Mouse (Mus musculus): ENCODE measurements at regions not wholly inside any gene's neighbourhood (a gene's known extent, or its start where the extent isn't known, plus 50 kb on each side); places are given as distances from the start of the nearest gene placed in this dataset.
"Not testable (repeated sequence)": the region's sequence is repeated elsewhere in the genome, so short reads cannot be mapped to it uniquely, and the experiment has no call there.

- intact Hi-C loops (cut with DNase I): no loop called here
Measured at GRCm38 (mm10) chr15:5607533-5607932, 363.5 kb upstream of the Ptger4 start.

GRCm38 (mm10) chr15:5623021-5623420 lies 379.0 kb upstream of the Ptger4 start:
- intact Hi-C loops (cut with DNase I): no loop called here
- no peak for DNase-seq

More at GRCm38 (mm10) chr15:5607533-5607932, 363.5 kb upstream of the Ptger4 start:
- peak in 1 of 2 experiments; percentile 3 for DNase-seq

- intact Hi-C loops (cut with DNase I): no loop called here
- DNase-seq: no peak
Measured at GRCm38 (mm10) chr15:5625367-5625766, 381.4 kb upstream of the Ptger4 start.

- intact Hi-C loops (cut with DNase I): no loop called here
- no peak for DNase-seq
Measured at GRCm38 (mm10) chr15:5646673-5647072, 402.7 kb upstream of the Ptger4 start.

GRCm38 (mm10) chr15:5658796-5659195 lies 414.8 kb upstream of the Ptger4 start:
- DNase-seq: no peak
- intact Hi-C loops (cut with DNase I): no loop called here

- DNase-seq: no peak
- intact Hi-C loops (cut with DNase I): no loop called here
Measured at GRCm38 (mm10) chr15:5660819-5661218, 416.8 kb upstream of the Ptger4 start.

- DNase-seq: no peak
- intact Hi-C loops (cut with DNase I): no loop called here
Measured at GRCm38 (mm10) chr15:5671781-5672180, 427.8 kb upstream of the Ptger4 start.

- no peak for DNase-seq
- intact Hi-C loops (cut with DNase I): no loop called here
Measured at GRCm38 (mm10) chr15:5676704-5677103, 432.7 kb upstream of the Ptger4 start.

- DNase-seq: no peak
- intact Hi-C loops (cut with DNase I): no loop called here
Measured at GRCm38 (mm10) chr15:5693810-5694209, 449.8 kb upstream of the Ptger4 start.

- DNase-seq: no peak
- intact Hi-C loops (cut with DNase I): no loop called here
Measured at GRCm38 (mm10) chr15:5695015-5695414, 451.0 kb upstream of the Ptger4 start.

- intact Hi-C loops (cut with DNase I): no loop called here
- no peak for DNase-seq
Measured at GRCm38 (mm10) chr15:5708454-5708853, 464.5 kb upstream of the Ptger4 start.

- intact Hi-C loops (cut with DNase I): no loop called here
- no peak for DNase-seq
Measured at GRCm38 (mm10) chr15:5740658-5741057, 496.7 kb upstream of the Ptger4 start.

GRCm38 (mm10) chr15:5743893-5744292 lies 499.9 kb upstream of the Ptger4 start:
- intact Hi-C loops (cut with DNase I): no loop called here

GRCm38 (mm10) chr15:5758690-5759089 lies 514.7 kb upstream of the Ptger4 start:
- intact Hi-C loops (cut with DNase I): no loop called here
- DNase-seq: no peak

More at GRCm38 (mm10) chr15:5743893-5744292, 499.9 kb upstream of the Ptger4 start:
- DNase-seq: no peak

- intact Hi-C loops (cut with DNase I): no loop called here
- DNase-seq: no peak
Measured at GRCm38 (mm10) chr15:5762216-5762615, 518.2 kb upstream of the Ptger4 start.

GRCm38 (mm10) chr15:5777074-5777473 lies 522.5 kb upstream of the Dab2 start:
- intact Hi-C loops (cut with DNase I): no loop called here
- DNase-seq: no peak

GRCm38 (mm10) chr15:5799917-5800316 lies 499.7 kb upstream of the Dab2 start:
- intact Hi-C loops (cut with DNase I): no loop called here
- DNase-seq: no peak

GRCm38 (mm10) chr15:5811154-5811732 lies 488.3 kb upstream of the Dab2 start:
- no peak for DNase-seq
- intact Hi-C loops (cut with DNase I): no loop called here

- intact Hi-C loops (cut with DNase I): no loop called here
- DNase-seq: no peak
Measured at GRCm38 (mm10) chr15:5811958-5812357, 487.6 kb upstream of the Dab2 start.

GRCm38 (mm10) chr15:5817901-5818576 lies 481.5 kb upstream of the Dab2 start:
- intact Hi-C loops (cut with DNase I): no loop called here

GRCm38 (mm10) chr15:5839963-5840362 lies 459.6 kb upstream of the Dab2 start:
- DNase-seq: no peak
- intact Hi-C loops (cut with DNase I): no loop called here

More at GRCm38 (mm10) chr15:5817901-5818576, 481.5 kb upstream of the Dab2 start:
- no peak for DNase-seq

- DNase-seq; intact Hi-C loops (cut with DNase I): not testable (repeated sequence)
Measured at GRCm38 (mm10) chr15:5841369-5842149, 458.0 kb upstream of the Dab2 start.
